Mouse (Mus musculus) forebrain, embryonic 11.5 days (tissue): Measurements from ENCODE around the gene Map4k3. TPM values are rescaled to one million over a fixed set of nuclear protein-coding genes. Genes with fewer than 3 reads are reported as not detected.

Experiments used
- ATAC-seq: fragments of 200-750 bp; cut with Nextera tagmentation; replicated peaks from 2 replicates; pipeline ENCODE4 v1.8.0; 2017; ENCODE audit warnings: moderate TSS enrichment; ENCODE audit not compliant: low FRiP score
- DNase-seq: peaks from one replicate; pipeline ENCODE4 v3.0.0-alpha.2; 2017; ENCODE audit warnings: low spot score
- H3K27ac ChIP-seq: fragments of 300-500 bp; sonication (generic); 2 replicates; pipeline ENCODE4 v1.5.1; 2014; ENCODE audit warnings: low read depth, low read length
- H3K27me3 ChIP-seq: fragments of 300-500 bp; sonication (generic); 2 replicates; pipeline ENCODE4 v1.6.1; 2014; ENCODE audit warnings: mild to moderate bottlenecking, low read length, mixed read lengths; ENCODE audit not compliant: control insufficient read depth, insufficient read depth
- H3K36me3 ChIP-seq: fragments of 300-500 bp; sonication (generic); 2 replicates; pipeline ENCODE4 v1.6.1; 2014; ENCODE audit warnings: mild to moderate bottlenecking, low read length, moderate library complexity, mixed read lengths; ENCODE audit not compliant: control insufficient read depth, insufficient read depth
- H3K4me1 ChIP-seq: fragments of 300-500 bp; sonication (generic); replicated peaks from 2 replicates; pipeline ENCODE4 v1.6.1; 2014; ENCODE audit warnings: low read length, mixed read lengths; ENCODE audit not compliant: control insufficient read depth, insufficient read depth
- H3K4me2 ChIP-seq: fragments of 300-500 bp; sonication (generic); 2 replicates; pipeline ENCODE4 v1.6.1; 2014; ENCODE audit warnings: low read depth, mild to moderate bottlenecking, low read length, moderate library complexity, mixed read lengths; ENCODE audit not compliant: severe bottlenecking
- H3K4me3 ChIP-seq: fragments of 300-500 bp; sonication (generic); 2 replicates; pipeline ENCODE4 v1.5.1; 2014; ENCODE audit warnings: low read depth, low read length
- H3K9ac ChIP-seq: fragments of 300-500 bp; sonication (generic); 2 replicates; pipeline ENCODE4 v1.6.1; 2014; ENCODE audit warnings: low read length
- H3K9me3 ChIP-seq: fragments of 300-500 bp; sonication (generic); 2 replicates; pipeline ENCODE4 v1.6.1; 2016; ENCODE audit warnings: low read length, mixed read lengths; ENCODE audit not compliant: control insufficient read depth
- WGBS: fragments of 180-500 bp; shearing (Covaris S2); extraction: QIAGEN DNeasy Blood & Tissue Kit; methylation state at CpG from one replicate; pipeline ENCODE4 v1.1.7; 2014; 5-methylcytosine and 5-hydroxymethylcytosine counted together
- polyA plus RNA-seq: library from polyadenylated mRNA; unstranded; fragments of >200 nt; fragmentation: Nextera tagmentation; extraction: Ambion mirVana; gene quantifications from 2 replicates; pipeline ENCODE4 v1.2.1, GENCODE M21; 2014

Gene Map4k3
- polyA plus RNA-seq, 1 experiment from 2014 or later: 28.1 TPM

GRCm38 (mm10) chr17:80661896-80662295, 66.4 kb downstream of the Map4k3 start:
- Histone ChIP-seq H3K9me3 (no peaks in the 10 kb centered on the region), H3K4me3 (no peak overlapping the region), H3K27me3 (no peaks in the 10 kb centered on the region), H3K4me1 (no peaks in the 10 kb centered on the region), H3K27ac (no peak overlapping the region), H3K4me2 (no peak overlapping the region), H3K9ac (no peak overlapping the region), H3K36me3 (no peaks in the 10 kb centered on the region)
- no peak for DNase-seq
- ATAC-seq: no peak
- 84% methylated on average over 3 of the region's 3 CpGs for WGBS

DNA sequence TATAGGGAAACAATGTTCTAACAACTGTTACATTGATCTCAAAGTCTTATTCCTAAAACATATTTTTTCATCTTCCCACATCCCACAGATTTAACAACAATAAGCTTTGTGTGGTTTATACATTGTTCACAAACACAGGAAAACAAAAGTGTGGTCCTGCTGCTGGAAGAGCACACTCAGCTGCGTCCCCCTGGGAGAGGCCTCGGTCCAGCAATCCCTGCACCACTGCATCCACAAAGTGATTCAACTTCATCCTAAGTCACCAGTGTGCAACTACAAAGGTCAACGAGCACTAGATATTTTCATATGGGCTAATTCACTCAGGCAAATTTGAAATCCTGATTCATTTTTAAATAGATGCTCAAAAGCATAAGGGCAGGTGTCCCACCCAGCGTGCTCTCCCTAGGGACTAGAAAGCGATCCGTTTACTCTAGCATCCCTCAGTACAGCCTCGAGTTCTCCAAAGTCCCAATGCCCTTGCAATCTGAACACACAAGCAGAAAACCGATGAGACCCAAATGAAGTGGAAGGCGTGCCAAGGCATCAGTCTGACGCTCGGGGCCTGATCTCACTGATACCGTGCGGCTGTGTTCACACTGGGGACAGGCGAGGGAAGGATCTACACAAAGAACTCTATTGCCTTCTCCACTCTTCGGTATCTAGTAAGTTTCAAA, 67.4 kb downstream of the Map4k3 start:
- no peak overlapping the region for H3K27ac ChIP-seq
- no peak for DNase-seq
- no peak overlapping the region for H3K9ac ChIP-seq
- no peaks in the 10 kb centered on the region for H3K36me3 ChIP-seq
- 83% methylated on average over 15 of the region's 15 CpGs for WGBS
- no peaks in the 10 kb centered on the region for H3K9me3 ChIP-seq
- ATAC-seq: no peak
- no peak overlapping the region for H3K4me2 ChIP-seq
- H3K27me3 ChIP-seq: no peaks in the 10 kb centered on the region
- no peaks in the 10 kb centered on the region for H3K4me1 ChIP-seq
- H3K4me3 ChIP-seq: no peak overlapping the region

GRCm38 (mm10) chr17:80660234-80660633, 68.1 kb downstream of the Map4k3 start:
- Histone ChIP-seq H3K9ac (no peak overlapping the region), H3K27me3 (no peaks in the 10 kb centered on the region), H3K36me3 (no peaks in the 10 kb centered on the region), H3K4me2 (no peak overlapping the region), H3K4me1 (no peaks in the 10 kb centered on the region), H3K4me3 (no peak overlapping the region), H3K9me3 (no peaks in the 10 kb centered on the region), H3K27ac (no peak overlapping the region)
- DNase-seq (no peak), ATAC-seq (no peak)
- 82% methylated on average over 2 of the region's 2 CpGs for WGBS

GRCm38 (mm10) chr17:80659821-80660220, 68.5 kb downstream of the Map4k3 start:
- Histone ChIP-seq H3K9me3 (no peaks in the 10 kb centered on the region), H3K27ac (no peak overlapping the region), H3K9ac (no peak overlapping the region), H3K4me3 (no peak overlapping the region), H3K4me2 (no peak overlapping the region), H3K36me3 (no peaks in the 10 kb centered on the region), H3K4me1 (no peaks in the 10 kb centered on the region), H3K27me3 (no peaks in the 10 kb centered on the region)
- no peak for DNase-seq
- WGBS: 91% methylated on average over 5 of the region's 5 CpGs
- no peak for ATAC-seq

GRCm38 (mm10) chr17:80654323-80654722, 74.0 kb downstream of the Map4k3 start:
- no peak overlapping the region for H3K27ac ChIP-seq
- ATAC-seq (no peak), DNase-seq (no peak)
- H3K9me3 ChIP-seq: no peaks in the 10 kb centered on the region
- H3K36me3 ChIP-seq: no peaks in the 10 kb centered on the region
- H3K27me3 ChIP-seq: no peaks in the 10 kb centered on the region
- no peak overlapping the region for H3K9ac ChIP-seq
- no peak overlapping the region for H3K4me2 ChIP-seq
- H3K4me1 ChIP-seq: no peaks in the 10 kb centered on the region
- 93% methylated on average over 3 of the region's 3 CpGs for WGBS
- H3K4me3 ChIP-seq: no peak overlapping the region

- no peak for DNase-seq
- 80% methylated on average over 6 of the region's 6 CpGs for WGBS
- Histone ChIP-seq H3K4me3 (no peak overlapping the region), H3K9me3 (no peaks in the 10 kb centered on the region), H3K27me3 (no peaks in the 10 kb centered on the region), H3K27ac (no peak overlapping the region), H3K9ac (no peak overlapping the region), H3K4me1 (no peaks in the 10 kb centered on the region), H3K4me2 (no peak overlapping the region), H3K36me3 (no peaks in the 10 kb centered on the region)
- no peak for ATAC-seq
These were observed 75.5 kb downstream of the Map4k3 start for GRCm38 (mm10) chr17:80652740-80653139.

DNA sequence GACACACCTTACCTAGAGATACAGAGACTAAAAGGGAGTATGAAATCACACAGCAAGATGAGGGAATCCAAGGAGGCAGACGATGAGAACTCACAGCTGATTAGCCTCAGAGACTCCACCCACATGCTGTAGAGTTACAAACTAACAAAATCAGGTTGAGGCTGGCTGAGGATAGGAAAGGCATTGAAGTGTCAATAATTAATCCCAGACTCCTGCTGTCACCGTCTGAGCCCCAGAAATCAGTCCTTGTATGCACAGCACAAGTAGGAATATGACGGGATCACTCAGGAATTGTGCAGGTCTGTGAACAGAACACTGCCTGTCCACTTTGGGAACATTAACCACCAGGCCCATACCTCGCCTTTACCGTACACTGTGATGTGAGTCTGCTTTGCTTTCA, 81.4 kb downstream of the Map4k3 start:
- Histone ChIP-seq H3K9me3 (no peaks in the 10 kb centered on the region), H3K27ac (no peak overlapping the region), H3K4me2 (no peak overlapping the region), H3K27me3 (no peaks in the 10 kb centered on the region), H3K4me3 (no peak overlapping the region), H3K4me1 (no peaks in the 10 kb centered on the region), H3K9ac (no peak overlapping the region), H3K36me3 (no peaks in the 10 kb centered on the region)
- WGBS: 57% methylated on average over 5 of the region's 5 CpGs
- DNase-seq (no peak), ATAC-seq (peak; percentile 44; the same call in 1 of the 2 replicates)

DNA sequence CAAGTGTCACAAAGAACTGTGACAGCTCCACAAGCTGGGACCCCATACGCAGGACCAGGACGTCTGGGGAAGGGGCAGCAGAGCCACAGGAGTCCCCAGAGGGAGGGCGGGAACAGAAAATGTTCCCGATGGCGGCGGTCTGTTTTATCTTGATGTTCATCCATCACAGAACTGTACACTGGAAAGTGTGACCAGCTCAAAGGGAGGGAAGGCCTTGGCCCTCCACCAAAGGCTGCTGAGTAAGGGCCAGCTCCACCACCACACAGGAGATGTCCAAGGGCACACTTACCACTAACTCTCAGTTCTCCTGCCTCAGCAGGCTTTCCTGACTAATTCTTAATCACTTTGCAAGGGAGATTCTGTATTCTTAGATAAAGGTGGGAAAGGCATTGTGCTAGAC, 82.2 kb downstream of the Map4k3 start:
- Histone ChIP-seq H3K4me1 (no peaks in the 10 kb centered on the region), H3K4me3 (no peak overlapping the region), H3K9me3 (no peaks in the 10 kb centered on the region), H3K36me3 (no peaks in the 10 kb centered on the region), H3K27ac (no peak overlapping the region), H3K27me3 (no peaks in the 10 kb centered on the region), H3K9ac (no peak overlapping the region), H3K4me2 (no peak overlapping the region)
- 87% methylated on average over 6 of the region's 6 CpGs for WGBS
- no peak for DNase-seq
- no peak for ATAC-seq

GRCm38 (mm10) chr17:80645694-80646034, 82.6 kb downstream of the Map4k3 start:
- Histone ChIP-seq H3K4me3 (no peak overlapping the region), H3K9ac (no peak overlapping the region), H3K9me3 (no peaks in the 10 kb centered on the region), H3K27me3 (no peaks in the 10 kb centered on the region), H3K4me1 (no peaks in the 10 kb centered on the region), H3K4me2 (no peak overlapping the region), H3K36me3 (no peaks in the 10 kb centered on the region), H3K27ac (no peak overlapping the region)
- 95% methylated on average over 8 of the region's 8 CpGs for WGBS
- ATAC-seq (no peak), DNase-seq (no peak)
